Mouse (Mus musculus): ENCODE data around the gene Rrp9.
A peak's percentile ranks its signal among the peaks of the same experiment; 100 is the strongest.

Rrp9 gene

GRCm38 (mm10) chr9:106475663-106476001 is at the start of gene Rrp9:
Gene Rrp9, plus strand, starts transcription at chr9:106475963.
- DNase-seq (ENCODE audit: low read depth, low spot score) = no peak

- no peak for DNase-seq (ENCODE audit: low read depth, low spot score)
Measured at GRCm38 (mm10) chr9:106428719-106429220, 47.0 kb upstream of the Rrp9 start.

GRCm38 (mm10) chr9:106429221-106430014 is 46.3 kb upstream of the Rrp9 start, which contains the start of gene Rpl29:
Gene Rpl29, plus strand, starts transcription at chr9:106429454.
- peak; percentile 97 for DNase-seq (ENCODE audit: low read depth, low spot score)

DNA sequence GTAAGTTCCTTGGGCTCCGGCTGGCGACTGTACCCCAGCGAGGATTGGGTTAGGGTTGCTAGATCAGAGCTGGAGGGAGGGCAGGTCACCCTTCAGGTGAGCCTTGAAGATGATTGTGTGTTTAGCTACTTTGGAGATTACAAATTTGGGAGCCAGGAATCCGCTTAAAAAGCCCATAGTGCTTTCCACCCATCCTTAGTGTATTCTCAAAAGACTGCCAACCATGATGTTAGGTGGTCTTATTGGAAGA is 45.8 kb upstream of the Rrp9 start:
- DNase-seq (ENCODE audit: low read depth, low spot score) = no peak

- DNase-seq (ENCODE audit: low read depth, low spot score) = no peak
Measured at GRCm38 (mm10) chr9:106433389-106433788, 42.4 kb upstream of the Rrp9 start.

- no peak for DNase-seq (ENCODE audit: low read depth, low spot score)
Measured at GRCm38 (mm10) chr9:106436566-106436965, 39.2 kb upstream of the Rrp9 start.

DNA sequence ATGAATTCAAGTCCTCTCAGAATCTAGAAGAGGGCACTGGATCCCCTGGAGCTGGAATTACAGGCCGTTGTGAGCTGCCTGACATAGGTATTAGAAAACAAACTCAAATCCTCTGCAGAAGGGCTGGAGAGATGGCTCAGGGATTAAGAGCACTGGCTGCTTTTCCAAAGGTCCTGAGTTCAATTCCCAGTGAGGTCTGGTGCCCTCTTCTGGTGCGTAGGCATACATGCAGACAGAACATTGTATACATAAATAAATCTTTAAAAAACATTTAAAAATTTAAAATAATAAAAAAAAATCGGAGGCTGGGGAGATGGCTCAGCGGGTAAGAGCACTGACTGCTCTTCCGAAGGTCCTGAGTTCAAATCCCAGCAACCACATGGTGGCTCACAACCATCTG is 33.1 kb upstream of the Rrp9 start:
- DNase-seq (ENCODE audit: low read depth, low spot score) = no peak

DNA sequence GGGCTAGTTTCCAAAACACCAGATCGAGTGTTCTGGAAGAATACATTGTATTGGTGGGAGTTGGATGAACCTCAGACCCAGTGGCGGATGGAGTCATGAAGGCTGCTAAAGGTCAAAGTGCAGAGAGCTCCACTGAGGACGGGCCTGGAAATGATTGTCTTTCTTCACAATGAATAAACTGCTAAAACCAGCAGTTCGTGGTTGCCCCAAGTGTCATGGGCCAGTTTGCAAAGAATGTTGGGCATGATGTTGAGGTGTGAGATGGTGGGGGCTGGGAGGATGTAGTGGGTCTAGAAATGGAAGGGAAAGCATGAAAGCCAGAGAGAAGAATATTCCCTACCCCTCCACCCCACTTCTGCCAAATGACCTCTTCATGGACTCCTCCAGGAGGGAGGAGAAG is 30.9 kb upstream of the Rrp9 start:
- DNase-seq (ENCODE audit: low read depth, low spot score) = no peak

GRCm38 (mm10) chr9:106447348-106447747 is 28.4 kb upstream of the Rrp9 start, which contains the start of the genes Abhd14b and Abhd14a:
Gene Abhd14b, plus strand, starts transcription at chr9:106447459.
Gene Abhd14a, minus strand, starts transcription at chr9:106447678.
- peak; percentile 77 for DNase-seq (ENCODE audit: low read depth, low spot score)

- DNase-seq (ENCODE audit: low read depth, low spot score) = no peak
Measured at GRCm38 (mm10) chr9:106447951-106448350, 27.8 kb upstream of the Rrp9 start.

GRCm38 (mm10) chr9:106448498-106449031 is 27.2 kb upstream of the Rrp9 start:
- peak; percentile 86 for DNase-seq (ENCODE audit: low read depth, low spot score)

DNA sequence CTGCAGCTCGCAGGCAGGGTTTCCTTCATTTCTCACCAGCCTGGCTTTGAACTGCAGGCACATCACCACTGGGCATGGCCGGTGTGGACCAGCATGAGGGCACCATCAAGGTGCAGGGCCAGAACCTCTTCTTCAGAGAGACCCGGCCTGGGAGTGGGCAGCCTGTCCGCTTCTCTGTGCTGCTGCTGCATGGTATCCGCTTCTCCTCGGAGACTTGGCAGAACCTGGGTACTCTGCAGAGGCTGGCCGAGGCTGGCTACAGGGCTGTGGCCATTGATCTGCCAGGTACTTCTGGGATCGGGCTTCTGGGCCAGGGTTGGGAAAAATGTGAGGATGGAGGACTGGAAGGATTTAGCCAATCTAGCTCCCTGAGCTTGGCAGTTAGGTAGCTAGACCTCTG is 25.8 kb upstream of the Rrp9 start:
- DNase-seq (ENCODE audit: low read depth, low spot score) = no peak

DNA sequence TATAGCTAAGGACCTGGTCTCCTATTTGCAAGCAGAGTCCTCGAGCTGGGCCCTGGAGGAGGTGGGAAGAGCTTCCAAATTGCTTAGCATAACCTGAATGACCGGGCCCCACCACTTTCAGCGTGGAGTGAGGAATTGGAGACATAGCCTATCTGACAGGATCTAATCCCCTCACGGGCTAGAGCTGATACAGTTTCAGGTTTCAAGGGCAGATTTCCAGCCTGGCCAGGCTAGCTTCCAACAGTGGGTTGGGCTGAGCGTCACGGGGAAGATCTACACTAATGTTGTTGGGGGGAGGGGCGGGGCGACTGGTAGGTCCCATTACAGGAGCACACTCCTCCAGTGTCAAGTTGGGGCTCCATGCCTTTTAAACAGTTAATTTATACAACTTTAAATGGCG is 25.1 kb upstream of the Rrp9 start:
- no peak for DNase-seq (ENCODE audit: low read depth, low spot score)

DNA sequence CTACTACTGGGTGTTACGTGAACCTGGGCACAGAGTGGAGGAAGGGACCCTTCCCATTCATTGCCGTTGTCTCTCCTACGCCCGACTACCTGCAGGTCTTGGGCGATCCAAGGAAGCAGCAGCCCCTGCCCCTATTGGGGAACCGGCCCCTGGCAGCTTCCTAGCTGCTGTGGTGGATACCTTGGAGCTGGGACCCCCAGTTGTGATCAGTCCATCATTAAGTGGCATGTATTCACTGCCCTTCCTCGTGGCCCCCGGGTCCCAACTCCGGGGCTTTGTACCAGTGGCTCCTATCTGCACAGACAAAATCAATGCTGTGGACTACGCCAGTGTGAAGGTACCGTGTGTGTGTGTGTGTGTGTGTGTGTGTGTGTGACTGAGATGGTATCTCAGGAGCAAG is 24.5 kb upstream of the Rrp9 start:
- no peak for DNase-seq (ENCODE audit: low read depth, low spot score)

- DNase-seq (ENCODE audit: low read depth, low spot score) = no peak
Measured at GRCm38 (mm10) chr9:106451899-106452298, 23.9 kb upstream of the Rrp9 start.

GRCm38 (mm10) chr9:106452351-106452750 is 23.4 kb upstream of the Rrp9 start:
- DNase-seq (ENCODE audit: low read depth, low spot score) = no peak

DNA sequence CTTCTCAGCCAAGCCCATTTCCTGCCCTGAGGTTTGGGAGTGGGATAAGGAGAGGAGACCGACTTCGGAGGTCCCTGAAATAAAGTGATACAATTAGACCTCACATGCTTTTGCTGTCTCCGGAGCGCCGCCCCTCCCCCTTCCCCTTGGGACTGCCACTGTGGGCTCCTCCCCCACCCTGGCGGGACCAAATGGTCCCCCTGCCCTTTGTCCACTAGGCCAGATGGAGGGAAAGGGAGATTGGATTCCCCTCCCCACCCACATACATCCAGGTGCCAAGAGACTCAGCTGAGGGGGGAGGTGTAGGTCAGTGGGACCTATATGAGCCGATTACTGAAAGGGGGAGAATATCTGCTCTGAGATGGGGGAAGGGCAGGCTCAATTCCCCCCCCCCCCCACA is 22.9 kb upstream of the Rrp9 start:
- no peak for DNase-seq (ENCODE audit: low read depth, low spot score)

DNA sequence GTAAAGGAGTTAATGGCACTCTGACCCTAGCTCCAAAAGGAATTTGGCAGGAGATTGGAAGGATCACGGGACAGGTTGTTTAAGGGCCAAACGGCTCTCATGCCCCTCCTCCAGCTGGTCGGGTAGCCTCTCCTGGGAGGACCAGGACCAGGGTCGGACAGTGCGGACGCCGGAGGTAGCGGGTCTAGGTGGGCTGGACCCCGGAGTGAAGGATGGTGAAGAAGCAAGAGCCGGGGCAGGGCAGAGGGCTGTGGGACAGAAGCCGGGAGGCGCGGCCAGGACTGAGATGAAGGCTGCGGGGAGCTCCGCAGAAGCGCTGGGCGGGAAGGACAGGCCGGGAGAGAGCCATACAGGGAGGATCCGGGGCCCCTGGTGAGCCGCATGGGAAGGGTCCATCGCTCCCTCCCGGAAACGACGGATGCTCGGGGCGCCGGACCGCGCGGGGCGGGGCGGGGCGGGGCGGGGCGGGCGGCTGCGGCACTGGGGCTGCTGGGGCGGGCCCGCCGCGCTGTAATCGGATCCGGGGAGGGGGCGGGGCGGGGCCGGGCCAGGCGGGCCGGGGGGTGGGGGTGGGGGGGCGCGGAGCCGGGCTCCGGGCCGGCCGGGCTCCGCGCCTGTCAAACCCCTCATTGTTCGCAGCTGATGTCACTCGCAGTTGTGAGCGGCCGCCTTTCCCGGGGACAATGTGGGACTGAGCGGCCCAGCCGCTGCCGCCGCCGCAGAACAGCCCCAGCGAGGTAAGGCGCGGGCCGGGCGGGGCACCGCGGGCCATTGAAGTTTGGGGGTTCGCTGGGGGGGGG is 22.3 kb upstream of the Rrp9 start, which contains the start of gene Pcbp4:
Gene Pcbp4 (plus strand): TSS at position 21 of the 800 bp plus-strand sequence.
- DNase-seq (ENCODE audit: low read depth, low spot score) = peak; percentile 75

DNA sequence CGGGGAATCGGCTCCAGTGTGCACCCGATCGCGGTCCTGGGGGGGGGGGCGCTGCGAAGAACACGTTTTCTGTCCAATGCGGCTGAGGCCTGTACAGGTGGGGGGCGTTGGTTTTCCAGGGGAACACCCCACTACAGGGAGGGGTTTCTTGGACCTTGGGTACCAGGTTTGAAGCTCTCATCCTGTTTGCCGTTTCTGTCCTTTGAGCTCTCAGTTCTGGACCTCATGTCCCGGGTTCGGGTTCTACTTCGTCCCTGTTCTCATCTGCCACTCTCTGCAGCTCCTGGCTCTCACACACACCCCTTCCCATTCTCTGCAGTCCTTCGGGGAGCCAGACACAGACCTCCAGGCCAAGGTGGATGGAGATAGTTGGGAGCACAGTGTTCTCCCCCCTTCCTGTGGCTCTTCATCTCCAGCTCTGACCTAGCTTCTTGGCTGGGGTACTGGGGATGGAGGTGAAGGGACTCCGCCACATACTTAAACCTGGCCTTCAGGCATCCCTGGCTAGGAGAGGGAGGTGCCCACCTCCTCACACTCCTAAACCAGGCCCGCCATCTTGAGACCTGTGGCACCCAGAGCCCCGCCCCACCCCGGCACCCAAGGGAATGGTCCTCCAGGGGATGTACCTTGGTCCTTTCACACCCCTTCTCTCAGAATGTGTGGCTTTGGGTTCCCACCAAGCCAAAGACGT is 21.5 kb upstream of the Rrp9 start:
- DNase-seq (ENCODE audit: low read depth, low spot score) = no peak

- DNase-seq (ENCODE audit: low read depth, low spot score) = no peak
Measured at GRCm38 (mm10) chr9:106454888-106455681, 20.7 kb upstream of the Rrp9 start.

Data from CD4-positive, CD25-positive, alpha-beta regulatory T cell, adult 2 months (primary cell).